Mouse (Mus musculus): ENCODE results near the gene Hepacam2. TPM values are rescaled to one million over a fixed set of nuclear protein-coding genes. Genes with fewer than 3 reads are reported as not detected.
"Not testable (repeated sequence)": the region's sequence is repeated elsewhere in the genome, so short reads cannot be mapped to it uniquely, and the experiment has no call there.

Gene Hepacam2
- under 1 TPM; 0.12 to 0.43 TPM for total RNA-seq (2021)
- long read RNA-seq, partial matches to known transcripts = 0 of 1 reads
- long read RNA-seq, other reads (novel, unspliced or antisense) = 1 of 1 reads

- DNase-seq (ENCODE audit: low spot score in 2 of 2) = peak; percentile 91 to 96
Measured at GRCm38 (mm10) chr6:3498162-3498848, at the start of gene Hepacam2, which contains the start of gene Vps50. TSS of gene Hepacam2 (minus strand) at chr6:3498298. TSS of gene Vps50 (plus strand) at chr6:3498382.

GRCm38 (mm10) chr6:3544970-3545369 is 46.9 kb upstream of the Hepacam2 start:
- DNase-seq (ENCODE audit: low spot score in 2 of 2) = no peak

DNA sequence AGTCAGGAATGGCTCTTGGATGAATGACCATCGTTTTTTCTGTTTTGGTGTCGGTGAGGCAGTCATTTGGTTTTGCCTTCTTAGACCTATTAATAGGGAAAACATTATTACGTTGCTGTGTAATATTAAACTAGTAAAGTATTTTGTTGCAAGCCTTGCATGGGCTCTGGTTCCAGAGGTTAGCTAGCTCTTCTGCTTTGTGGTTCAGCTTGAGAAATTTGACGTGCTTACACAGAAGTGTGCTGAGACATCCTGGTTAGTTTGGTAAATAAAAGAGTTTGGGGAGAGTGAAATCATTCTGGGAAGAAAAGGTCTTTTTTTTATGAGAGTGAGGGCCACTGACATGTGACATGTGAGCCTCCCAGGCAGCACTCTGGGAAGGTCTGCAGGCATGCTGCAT is 45.8 kb upstream of the Hepacam2 start:
- DNase-seq (ENCODE audit: low spot score in 2 of 2) = no peak

DNA sequence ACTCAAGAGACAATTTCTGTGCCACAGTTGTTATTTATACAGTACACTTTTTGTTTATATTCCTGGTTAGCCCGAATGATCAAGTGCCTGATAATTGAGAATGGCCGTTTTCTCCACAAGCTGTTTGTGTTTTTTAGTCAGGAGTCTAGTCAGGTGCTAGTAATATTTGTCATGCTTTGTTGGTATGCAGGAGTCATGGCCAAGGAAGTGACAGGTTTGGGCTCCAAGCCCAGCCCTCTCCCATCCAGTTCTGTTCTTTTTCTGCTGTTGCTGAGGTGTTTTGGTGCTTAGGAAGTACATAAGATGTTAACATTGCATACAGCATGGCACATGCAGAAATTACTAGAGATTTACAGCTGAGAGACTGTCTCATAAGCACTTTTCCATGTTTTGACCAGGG is 41.4 kb upstream of the Hepacam2 start:
- DNase-seq (ENCODE audit: low spot score in 2 of 2) = no peak

DNA sequence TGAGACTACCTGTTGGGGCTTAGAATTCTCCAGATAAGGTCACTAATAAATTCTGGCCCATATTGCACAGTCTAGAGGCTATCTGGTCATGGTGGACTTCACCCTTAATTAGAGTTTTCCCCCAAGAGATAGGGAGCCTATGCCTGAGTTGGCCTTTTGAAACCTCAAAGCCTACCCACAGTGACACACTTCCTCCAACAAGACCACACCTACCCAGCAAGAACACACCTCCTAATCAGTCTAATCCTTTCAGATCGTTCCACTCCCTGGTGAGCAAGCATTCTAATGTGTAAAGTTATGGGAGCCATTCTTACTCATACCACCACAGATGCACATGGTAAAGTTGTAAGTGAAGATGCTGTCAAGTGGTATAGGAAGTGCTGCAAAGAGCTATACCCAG is 38.0 kb upstream of the Hepacam2 start:
- no peak for DNase-seq (ENCODE audit: low spot score in 2 of 2)

DNA sequence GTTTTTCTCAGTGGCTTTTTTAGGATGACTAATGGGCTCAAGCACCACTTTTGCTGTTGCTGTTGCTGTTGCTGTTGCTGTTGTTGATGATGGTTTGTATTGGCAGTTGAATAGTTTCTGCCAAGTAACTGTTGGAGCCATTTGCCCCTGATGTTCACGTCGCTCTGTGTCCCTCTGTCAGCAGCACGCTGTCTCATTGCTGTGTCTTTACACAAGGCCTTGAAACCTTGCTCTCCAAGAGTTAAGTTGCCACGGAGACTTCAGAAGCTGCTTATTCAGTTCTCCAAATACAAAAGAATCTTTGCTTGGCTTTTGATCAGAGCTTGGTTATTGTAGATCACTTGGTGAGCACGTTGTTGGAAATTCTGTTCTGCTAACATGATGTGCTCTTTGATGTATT is 33.3 kb upstream of the Hepacam2 start:
- no peak for DNase-seq (ENCODE audit: low spot score in 2 of 2)

- no peak for DNase-seq (ENCODE audit: low spot score in 2 of 2)
Measured at GRCm38 (mm10) chr6:3528198-3528597, 30.1 kb upstream of the Hepacam2 start.

DNA sequence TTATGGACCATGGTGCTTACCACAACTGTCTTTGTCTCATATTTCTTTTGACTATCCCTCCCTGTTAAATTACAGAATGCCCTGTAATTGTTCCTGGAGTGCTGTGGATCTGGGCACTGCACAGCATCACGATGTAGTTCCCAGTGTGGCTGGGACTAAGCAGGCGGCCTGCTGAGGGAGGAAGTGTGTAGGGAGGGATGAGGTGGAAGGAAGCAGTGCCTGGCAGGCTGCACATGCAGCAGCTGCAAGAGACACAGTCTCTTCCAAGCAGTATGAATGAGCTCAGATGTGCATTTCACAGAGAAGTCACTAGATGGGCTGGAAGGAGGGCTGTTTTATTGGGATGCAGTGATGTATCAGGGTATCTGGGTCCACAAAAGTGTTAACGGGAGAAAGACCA is 14.5 kb upstream of the Hepacam2 start:
- DNase-seq (ENCODE audit: low spot score in 2 of 2) = peak in 1 of 2 experiments; percentile 41

GRCm38 (mm10) chr6:3511612-3512011 is 13.5 kb upstream of the Hepacam2 start:
- DNase-seq (ENCODE audit: low spot score in 2 of 2) = no peak

DNA sequence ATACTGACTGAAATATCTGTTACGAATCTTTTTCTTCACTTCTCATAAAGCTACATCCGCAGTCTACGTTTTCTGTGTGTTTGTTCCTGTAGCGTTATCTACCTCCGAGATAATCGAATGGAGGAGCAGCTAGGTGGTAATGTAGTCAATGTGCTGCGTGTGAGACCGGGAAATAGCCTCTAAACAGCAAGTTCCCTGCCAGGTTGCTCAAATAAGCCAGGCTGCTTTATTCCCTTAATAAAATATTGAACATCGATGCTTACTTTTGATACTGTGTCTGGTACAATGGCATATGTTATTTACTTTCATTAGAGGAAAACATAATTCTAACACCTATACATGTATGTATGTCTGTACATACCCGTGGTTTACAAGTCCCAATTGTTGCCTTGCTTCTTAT is 13.0 kb upstream of the Hepacam2 start:
- no peak for DNase-seq (ENCODE audit: low spot score in 2 of 2)

DNA sequence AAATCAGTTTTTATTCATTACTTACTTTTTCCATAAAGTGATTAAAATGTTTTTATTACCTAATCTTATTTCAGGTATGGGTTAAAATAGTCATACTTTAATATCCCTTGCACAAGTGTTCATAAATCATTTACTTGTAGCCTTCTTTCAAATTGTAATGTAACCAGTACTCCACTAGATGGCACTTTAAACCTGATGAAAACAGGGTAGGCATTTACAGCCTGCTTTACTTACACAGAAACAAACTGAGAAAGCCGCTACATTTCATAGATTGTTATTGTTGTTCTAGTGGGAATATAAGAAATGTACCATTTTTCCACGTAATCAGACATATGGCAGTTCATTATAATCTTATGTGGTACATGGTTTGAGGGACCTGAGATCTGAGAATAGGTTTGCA is 11.7 kb upstream of the Hepacam2 start:
- peak in 1 of 2 experiments; percentile 59 for DNase-seq (ENCODE audit: low spot score in 2 of 2)

DNA sequence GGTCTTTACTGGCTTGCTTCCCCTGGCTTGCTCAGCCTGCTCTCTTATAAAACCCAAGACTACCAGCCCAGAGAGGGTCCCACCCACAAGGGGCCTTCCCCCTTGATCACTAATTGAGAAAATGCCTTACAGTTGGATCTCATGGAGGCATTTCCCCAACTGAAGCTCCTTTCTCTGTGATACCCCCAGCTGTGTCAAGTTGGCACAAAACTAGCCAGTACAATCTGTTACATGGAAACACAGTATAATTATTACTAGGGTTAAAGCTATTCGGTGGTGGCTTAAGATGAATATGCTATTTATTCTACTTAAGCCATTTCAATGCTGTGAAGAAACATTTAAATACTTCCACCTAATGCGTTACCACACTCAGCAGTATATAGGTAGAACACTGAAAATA is 10.1 kb upstream of the Hepacam2 start:
- not testable (repeated sequence) for DNase-seq (ENCODE audit: low spot score in 2 of 2)

DNA sequence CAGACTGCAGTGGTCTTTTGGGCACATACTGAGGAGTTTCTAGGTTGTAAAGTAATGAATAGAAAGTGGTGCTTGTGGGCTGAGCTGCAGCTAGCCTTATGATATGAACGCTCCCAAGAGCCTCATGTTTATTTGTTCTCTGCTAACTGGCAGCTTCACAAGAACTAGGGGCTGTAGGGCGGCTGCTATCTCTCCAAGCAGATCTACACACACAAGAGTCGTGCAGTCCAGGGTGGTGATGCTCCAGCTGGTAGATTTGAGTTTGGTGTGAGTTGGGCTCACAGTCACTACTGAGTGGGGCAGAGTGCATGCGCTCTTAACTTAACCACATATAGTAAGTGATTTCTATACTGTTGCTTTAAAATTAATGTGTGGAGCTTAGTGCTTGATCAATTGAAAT is 9.0 kb upstream of the Hepacam2 start:
- DNase-seq (ENCODE audit: low spot score in 2 of 2) = no peak

GRCm38 (mm10) chr6:3505289-3505688 is 7.2 kb upstream of the Hepacam2 start:
- DNase-seq (ENCODE audit: low spot score in 2 of 2) = no peak

DNA sequence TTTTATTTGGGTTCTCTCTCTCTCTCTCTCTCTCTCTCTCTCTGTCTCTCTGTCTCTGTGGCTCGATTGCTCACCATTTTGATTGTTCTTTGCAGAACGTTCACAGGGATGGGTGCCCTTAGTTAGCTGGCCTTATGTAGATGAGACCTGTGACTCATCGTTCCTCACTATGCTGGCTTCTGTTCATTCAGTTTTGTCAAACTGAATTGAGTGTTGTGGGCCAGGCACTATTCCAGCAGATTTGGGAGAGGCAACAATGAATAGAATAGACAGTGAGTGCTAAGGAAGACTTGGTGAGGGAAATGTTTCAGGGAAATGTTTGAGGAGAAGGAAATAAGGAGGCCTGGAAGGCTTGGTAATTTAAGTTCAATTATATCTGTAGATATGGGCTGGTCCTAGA is 2.2 kb upstream of the Hepacam2 start:
- DNase-seq (ENCODE audit: low spot score in 2 of 2) = no peak

DNA sequence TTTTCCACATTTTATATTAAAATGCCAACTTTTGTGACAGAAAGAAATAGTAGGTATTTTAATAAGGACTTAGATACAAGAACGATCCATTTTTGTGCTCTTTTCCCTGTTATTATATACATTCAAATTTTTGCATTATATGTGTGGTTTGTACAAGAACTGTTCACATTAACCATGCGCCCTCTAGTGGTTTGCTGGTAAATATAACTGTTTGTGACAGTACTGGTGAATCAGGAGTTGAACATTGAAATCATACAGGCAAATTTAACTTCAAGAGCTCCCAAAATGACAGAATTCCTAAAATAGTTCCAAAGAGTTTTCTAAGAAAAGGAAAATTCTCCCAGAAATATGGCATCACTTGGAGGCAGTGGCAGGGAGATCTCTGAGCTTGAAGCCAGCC is 1.9 kb downstream of the Hepacam2 start:
- peak in 1 of 2 experiments; percentile 57 for DNase-seq (ENCODE audit: low spot score in 2 of 2)

DNA sequence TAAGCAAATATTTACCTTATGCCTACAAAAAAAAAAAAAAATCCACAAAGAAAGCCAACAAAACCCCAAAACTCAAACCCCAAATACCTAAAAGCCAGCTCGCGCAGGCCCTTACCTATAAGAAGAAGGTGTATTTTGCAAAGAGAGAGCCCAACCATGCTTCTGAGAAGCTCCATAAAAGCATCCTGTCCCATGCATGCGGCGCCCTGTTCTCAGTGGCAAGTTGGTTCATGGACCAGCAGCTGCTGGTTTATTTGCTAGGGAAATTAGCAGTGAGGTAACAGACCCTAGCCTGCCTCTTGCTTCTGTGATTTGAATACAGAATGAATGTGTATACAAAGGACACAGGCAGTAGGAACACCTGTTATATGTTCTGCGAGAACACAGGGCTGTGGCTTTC is 3.8 kb downstream of the Hepacam2 start:
- no peak for DNase-seq (ENCODE audit: low spot score in 2 of 2)

- DNase-seq (ENCODE audit: low spot score in 2 of 2) = no peak
Measured at GRCm38 (mm10) chr6:3487355-3487754, 10.7 kb downstream of the Hepacam2 start.

DNA sequence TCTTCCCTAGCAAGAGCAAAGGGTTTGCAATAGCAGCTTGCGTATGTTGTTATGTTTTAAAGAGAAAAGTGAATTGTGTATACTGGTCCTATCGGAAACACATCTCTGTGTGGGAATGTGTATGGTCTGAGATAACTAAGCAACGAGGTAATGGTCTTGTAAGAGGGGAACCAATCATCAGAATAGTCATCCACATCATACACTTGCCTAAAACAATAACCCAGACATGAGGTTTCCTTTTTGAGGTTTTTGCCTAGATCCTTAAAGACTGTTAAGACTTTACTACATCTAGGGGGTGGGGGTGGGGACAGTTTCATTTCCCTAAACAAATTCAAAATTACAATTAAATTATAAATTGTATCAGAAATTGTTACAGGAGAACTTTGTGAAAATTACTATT is 13.0 kb downstream of the Hepacam2 start:
- no peak for DNase-seq (ENCODE audit: low spot score in 2 of 2)

DNA sequence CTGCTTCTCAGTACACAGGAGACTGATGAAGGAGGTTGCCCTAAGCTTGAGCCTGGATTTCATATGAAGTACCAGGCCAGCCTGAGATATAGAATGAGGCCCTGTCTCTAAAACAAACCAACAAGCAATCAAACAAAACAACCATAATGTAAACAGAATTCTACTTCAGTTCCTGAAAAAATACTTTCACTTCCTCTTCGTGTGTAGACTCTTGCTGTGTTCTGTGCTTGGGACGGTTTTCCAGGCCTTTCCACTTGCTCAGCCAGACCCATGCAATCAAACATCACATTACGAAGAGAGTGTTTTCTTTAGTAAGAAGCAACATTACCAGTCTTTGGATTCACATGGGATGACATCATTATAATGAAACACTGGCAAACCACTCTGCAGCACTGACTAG is 16.4 kb downstream of the Hepacam2 start:
- no peak for DNase-seq (ENCODE audit: low spot score in 2 of 2)

- no peak for DNase-seq (ENCODE audit: low spot score in 2 of 2)
Measured at GRCm38 (mm10) chr6:3479853-3480252, 18.2 kb downstream of the Hepacam2 start.

DNA sequence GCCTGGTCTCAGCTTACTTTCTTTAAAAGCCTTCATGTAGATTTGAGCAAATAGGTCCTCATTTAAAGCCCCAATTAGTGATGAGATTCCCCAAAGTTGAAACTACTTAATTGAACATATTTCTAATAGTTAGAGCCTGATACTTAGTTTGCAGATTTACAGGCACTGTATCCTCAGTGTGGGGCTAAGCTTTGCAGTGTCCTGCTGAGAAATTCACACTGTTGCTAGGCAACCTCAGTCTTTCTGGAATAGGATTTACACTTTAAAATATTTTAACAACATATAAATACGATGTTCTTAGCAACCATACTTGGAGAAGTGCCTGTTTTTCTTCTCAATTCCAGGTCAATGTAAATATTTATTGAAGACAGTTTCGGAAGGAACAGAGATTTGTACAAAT is 21.8 kb downstream of the Hepacam2 start:
- no peak for DNase-seq (ENCODE audit: low spot score in 2 of 2)

DNA sequence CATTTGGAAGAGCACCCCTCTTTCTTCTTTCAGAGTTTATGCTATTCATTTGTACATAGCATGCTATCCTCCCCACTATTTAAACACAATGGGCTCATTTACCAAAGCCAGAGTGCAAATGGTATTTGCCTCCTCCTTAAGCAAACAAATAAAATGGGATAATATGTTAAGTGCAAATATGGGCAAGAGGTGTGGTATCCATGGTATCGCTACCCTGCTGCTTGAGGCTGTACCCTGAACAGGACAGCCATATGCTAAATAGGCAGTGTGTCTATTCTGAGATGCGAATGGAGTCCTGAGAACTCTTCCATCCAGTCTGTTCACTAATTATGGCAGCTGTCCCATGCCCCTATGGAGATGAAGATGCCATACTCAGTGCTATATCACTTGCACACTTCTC is 27.4 kb downstream of the Hepacam2 start:
- no peak for DNase-seq (ENCODE audit: low spot score in 2 of 2)
